Mouse (Mus musculus) forebrain, embryonic 14.5 days (tissue): ENCODE data around the gene Usp48. TPM values are rescaled to one million over a fixed set of nuclear protein-coding genes. Genes with fewer than 3 reads are reported as not detected.

Source experiments
- ATAC-seq: fragments of 200-750 bp; cut with Nextera tagmentation; 2 replicates; pipeline ENCODE4 v1.8.0; 2017; ENCODE audit warnings: mild to moderate bottlenecking, moderate library complexity
- DNase-seq: peaks from one replicate; pipeline ENCODE4 v3.0.0-alpha.2; 2015; ENCODE audit warnings: low spot score
- H3K27ac ChIP-seq: fragments of 300-500 bp; sonication (generic); 2 replicates; pipeline ENCODE4 v1.5.1; 2014; ENCODE audit warnings: low read depth, mild to moderate bottlenecking, control low read depth, low read length, moderate library complexity
- H3K27me3 ChIP-seq: fragments of 300-500 bp; sonication (generic); replicated peaks from 2 replicates; pipeline ENCODE4 v1.6.1; 2014; ENCODE audit warnings: low read length, control low read depth, mixed read lengths; ENCODE audit not compliant: control insufficient read depth, insufficient read depth
- H3K36me3 ChIP-seq: fragments of 300-500 bp; sonication (generic); 2 replicates; pipeline ENCODE4 v1.6.1; 2014; ENCODE audit warnings: low read length, control low read depth; ENCODE audit not compliant: control insufficient read depth, insufficient read depth
- H3K4me1 ChIP-seq: fragments of 300-500 bp; sonication (generic); 2 replicates; pipeline ENCODE4 v1.6.1; 2014; ENCODE audit warnings: antibody characterized with exemption, low read length, control low read depth; ENCODE audit not compliant: control insufficient read depth, insufficient read depth
- H3K4me2 ChIP-seq: fragments of 300-500 bp; sonication (generic); 2 replicates; pipeline ENCODE4 v1.6.1; 2014; ENCODE audit warnings: mild to moderate bottlenecking, control low read depth, low read length
- H3K4me3 ChIP-seq: fragments of 300-500 bp; sonication (generic); 2 replicates; pipeline ENCODE4 v1.5.1; 2014; ENCODE audit warnings: low read depth, low read length, control low read depth
- H3K9ac ChIP-seq: fragments of 300-500 bp; sonication (generic); 2 replicates; pipeline ENCODE4 v1.6.1; 2014; ENCODE audit warnings: mild to moderate bottlenecking, low read length, control low read depth, moderate library complexity
- H3K9me3 ChIP-seq: fragments of 300-500 bp; sonication (generic); replicated peaks from 2 replicates; pipeline ENCODE4 v1.6.1; 2016; ENCODE audit warnings: low read length, control low read depth, mixed read lengths; ENCODE audit not compliant: control insufficient read depth
- WGBS: fragments of 180-500 bp; shearing (Covaris S2); extraction: QIAGEN DNeasy Blood & Tissue Kit; methylation state at CpG from one replicate; pipeline ENCODE4 v1.1.7; 2014; 5-methylcytosine and 5-hydroxymethylcytosine counted together
- polyA plus RNA-seq: library from polyadenylated mRNA; unstranded; fragments of >200 nt; fragmentation: Nextera tagmentation; extraction: Ambion mirVana; gene quantifications from 2 replicates; pipeline ENCODE4 v1.2.1, GENCODE M21; 2014

Usp48 gene
- polyA plus RNA-seq, 1 experiment from 2014 or later, result 52.4 TPM

DNA sequence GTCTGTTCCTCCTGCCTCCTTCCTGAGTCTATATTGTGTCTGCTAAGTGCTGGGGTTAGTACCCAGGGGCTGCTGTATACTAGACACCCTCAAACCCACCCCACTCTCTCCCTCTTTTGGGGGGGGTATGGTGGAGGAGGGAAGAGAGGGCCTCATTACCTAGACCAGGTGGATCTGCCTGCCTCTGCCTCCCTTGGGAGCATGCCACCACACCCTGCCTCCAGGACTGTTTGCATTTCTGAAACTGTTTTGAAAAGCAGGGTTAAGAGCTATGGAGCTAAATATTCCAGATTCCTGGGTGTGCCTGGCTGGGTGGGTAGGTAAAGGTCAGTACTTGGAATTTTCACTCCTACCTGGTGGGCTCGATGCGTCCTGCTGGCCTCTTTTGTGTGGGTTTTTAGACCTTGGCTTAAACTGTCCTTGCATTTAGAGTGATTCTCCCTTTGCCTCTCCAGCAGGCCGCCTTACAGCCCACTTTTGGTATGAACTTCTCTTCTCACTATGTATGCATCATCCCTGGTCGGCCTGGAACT is 3.6 kb downstream of the Usp48 start:
- no peaks in the 10 kb centered on the region for H3K9me3 ChIP-seq
- WGBS, result 95% methylated on average over 4 of the region's 4 CpGs
- DNase-seq (no peak), ATAC-seq (no peak)
- no peaks in the 10 kb centered on the region for H3K27me3 ChIP-seq
- H3K36me3 ChIP-seq, result no peaks in the 10 kb centered on the region
- H3K27ac ChIP-seq, result no peak overlapping the region
- H3K4me3 ChIP-seq, result no peak overlapping the region
- no peak overlapping the region for H3K4me2 ChIP-seq
- H3K4me1 ChIP-seq, result peaks cover 14% of the 10 kb centered on the region
- no peak overlapping the region for H3K9ac ChIP-seq

DNA sequence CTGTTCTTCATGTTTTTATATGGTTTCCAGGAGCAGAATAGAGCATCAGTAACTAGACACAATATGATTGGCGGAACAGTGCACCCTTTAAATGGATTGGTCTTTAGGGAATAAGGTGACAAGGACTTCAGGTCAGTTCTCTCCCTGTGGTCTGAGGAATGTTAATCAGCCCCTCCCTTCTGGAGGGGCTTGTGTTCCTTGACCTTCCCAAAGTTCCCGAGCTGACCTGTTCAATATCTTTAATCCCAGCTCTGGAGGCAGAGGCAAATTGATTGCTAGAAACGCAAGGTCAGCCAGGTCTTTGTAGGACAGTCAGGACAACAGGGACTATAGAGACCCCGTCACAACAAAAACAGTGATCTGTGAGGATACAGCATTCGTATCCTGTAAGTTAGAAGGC is 5.0 kb downstream of the Usp48 start:
- no peak for ATAC-seq
- Histone ChIP-seq H3K27me3 (no peaks in the 10 kb centered on the region), H3K36me3 (no peaks in the 10 kb centered on the region), H3K9me3 (no peaks in the 10 kb centered on the region), H3K9ac (no peak overlapping the region), H3K27ac (no peak overlapping the region), H3K4me3 (no peak overlapping the region), H3K4me2 (no peak overlapping the region), H3K4me1 (peaks cover 14% of the 10 kb centered on the region)
- DNase-seq, result no peak
- 77% methylated on average over 5 of the region's 5 CpGs for WGBS

DNA sequence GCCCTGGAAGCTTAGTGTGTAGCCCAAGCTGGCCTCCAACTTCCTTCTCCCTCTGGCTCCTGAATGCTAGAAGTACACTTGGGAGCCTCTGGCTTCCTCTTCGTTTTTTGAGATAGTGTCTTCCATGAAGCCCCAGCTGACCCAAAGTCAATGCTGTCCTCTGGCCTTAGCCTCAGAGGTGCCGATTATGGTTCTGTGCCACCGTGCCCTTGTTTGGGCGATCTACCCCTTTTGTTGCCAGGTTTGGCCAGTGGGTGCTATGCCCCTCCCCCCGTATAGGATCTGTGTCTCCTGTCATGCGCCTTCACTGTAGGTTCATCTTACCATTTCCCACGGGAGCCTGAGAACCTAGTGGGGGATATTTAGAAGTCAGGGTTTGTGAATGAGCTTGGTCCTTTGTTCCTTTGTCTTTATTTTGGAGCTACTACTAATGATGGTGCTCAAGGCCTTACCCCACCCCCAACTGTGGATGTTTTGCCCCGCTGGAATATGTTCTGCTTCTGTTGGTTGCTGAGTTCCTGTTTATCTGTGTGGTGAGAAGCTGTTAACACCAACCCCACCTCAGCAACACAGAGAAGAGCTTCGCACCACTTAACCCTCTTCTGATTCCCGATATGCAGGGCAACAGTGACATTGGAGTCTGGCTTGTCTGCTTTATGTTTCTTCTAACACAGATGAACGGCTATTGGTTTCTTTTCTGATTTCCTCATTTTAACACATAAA is 10.1 kb downstream of the Usp48 start:
- H3K27ac ChIP-seq, result no peak overlapping the region
- WGBS, result 73% methylated on average over 11 of the region's 11 CpGs

DNA sequence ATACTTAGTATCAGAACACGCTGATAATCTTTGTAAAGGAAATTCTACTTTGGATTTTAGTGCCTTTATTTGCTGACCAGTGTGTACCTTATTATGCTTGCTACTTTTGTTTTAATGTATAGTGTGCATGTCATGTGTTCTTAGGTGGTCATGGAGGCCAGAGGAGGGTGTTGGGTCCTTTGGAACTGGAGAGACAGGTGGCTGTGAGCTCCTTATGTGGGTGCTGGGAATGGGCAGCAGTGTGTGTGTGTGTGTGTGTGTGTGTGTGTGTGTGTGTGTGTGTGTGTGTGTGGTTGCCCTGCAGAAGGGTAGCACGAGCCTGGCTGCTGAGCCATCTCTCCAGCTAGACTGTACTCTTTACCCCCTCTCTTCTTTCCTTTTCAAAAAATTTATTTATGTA is 13.5 kb downstream of the Usp48 start:
- H3K4me2 ChIP-seq, result no peak overlapping the region
- H3K4me3 ChIP-seq, result no peak overlapping the region
- H3K9me3 ChIP-seq, result no peaks in the 10 kb centered on the region
- H3K27ac ChIP-seq, result no peak overlapping the region
- DNase-seq (no peak), ATAC-seq (no peak)
- WGBS, result 88% methylated on average over 2 of the region's 2 CpGs
- H3K4me1 ChIP-seq, result no peaks in the 10 kb centered on the region
- H3K9ac ChIP-seq, result no peak overlapping the region
- H3K36me3 ChIP-seq, result peaks cover 70% of the 10 kb centered on the region
- no peaks in the 10 kb centered on the region for H3K27me3 ChIP-seq

More for the DNA sequence above, 10.1 kb downstream of the Usp48 start:
- DNase-seq (no peak), ATAC-seq (no peak)
- H3K27me3 ChIP-seq, result no peaks in the 10 kb centered on the region
- no peak overlapping the region for H3K4me2 ChIP-seq
- no peaks in the 10 kb centered on the region for H3K4me1 ChIP-seq
- no peaks in the 10 kb centered on the region for H3K9me3 ChIP-seq
- H3K9ac ChIP-seq, result no peak overlapping the region
- no peak overlapping the region for H3K4me3 ChIP-seq
- peaks cover 36% of the 10 kb centered on the region for H3K36me3 ChIP-seq

DNA sequence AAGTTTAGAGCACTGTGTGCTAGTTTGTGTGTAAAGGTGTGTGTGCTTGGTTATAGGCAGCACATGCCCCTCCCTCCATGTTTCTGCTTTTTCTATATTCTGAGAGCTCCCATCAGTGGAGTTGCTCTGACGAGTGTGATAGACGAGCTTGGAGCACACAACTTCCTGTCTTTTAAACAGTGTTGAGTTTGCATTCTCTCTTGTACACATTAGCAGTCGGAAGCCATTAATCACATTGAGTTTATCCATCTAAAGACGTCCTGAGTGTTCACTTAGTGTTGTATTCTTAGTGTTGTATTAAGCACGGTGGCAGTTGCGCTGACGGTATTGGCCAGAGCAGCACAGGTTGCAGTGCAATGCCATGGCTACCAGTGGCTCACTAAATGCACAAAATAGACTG is 15.7 kb downstream of the Usp48 start:
- 91% methylated on average over 7 of the region's 7 CpGs for WGBS
- DNase-seq, result no peak
- Histone ChIP-seq H3K9me3 (no peaks in the 10 kb centered on the region), H3K4me2 (no peak overlapping the region), H3K4me3 (no peak overlapping the region), H3K36me3 (peaks cover 92% of the 10 kb centered on the region), H3K27me3 (no peaks in the 10 kb centered on the region), H3K4me1 (no peaks in the 10 kb centered on the region), H3K9ac (no peak overlapping the region), H3K27ac (no peak overlapping the region)
- ATAC-seq, result no peak

DNA sequence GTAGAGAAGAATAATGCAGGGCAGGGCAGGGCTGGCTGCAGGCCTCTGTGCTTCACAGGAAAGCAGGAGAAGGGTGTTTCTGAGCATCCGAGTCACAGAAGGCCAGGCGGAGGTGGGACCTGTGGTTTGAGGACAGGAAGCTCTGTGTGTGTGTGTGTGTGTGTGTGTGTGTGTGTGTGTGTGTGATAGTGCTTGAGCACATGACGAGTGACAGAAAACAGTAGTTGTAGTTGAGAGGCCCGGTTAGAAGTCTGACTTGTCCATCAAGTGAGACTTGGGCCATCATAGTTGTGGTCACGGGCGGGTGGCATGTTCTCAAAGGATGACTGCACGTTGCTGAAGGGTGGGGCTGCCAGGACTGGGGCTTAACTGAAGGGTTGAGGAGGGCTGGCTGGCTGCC is 16.1 kb downstream of the Usp48 start:
- no peak for ATAC-seq
- no peak overlapping the region for H3K4me2 ChIP-seq
- no peak for DNase-seq
- H3K9me3 ChIP-seq, result no peaks in the 10 kb centered on the region
- H3K36me3 ChIP-seq, result peaks cover 93% of the 10 kb centered on the region
- H3K27ac ChIP-seq, result no peak overlapping the region
- H3K27me3 ChIP-seq, result no peaks in the 10 kb centered on the region
- WGBS, result 93% methylated on average over 7 of the region's 7 CpGs
- H3K9ac ChIP-seq, result no peak overlapping the region
- no peak overlapping the region for H3K4me3 ChIP-seq
- H3K4me1 ChIP-seq, result no peaks in the 10 kb centered on the region

DNA sequence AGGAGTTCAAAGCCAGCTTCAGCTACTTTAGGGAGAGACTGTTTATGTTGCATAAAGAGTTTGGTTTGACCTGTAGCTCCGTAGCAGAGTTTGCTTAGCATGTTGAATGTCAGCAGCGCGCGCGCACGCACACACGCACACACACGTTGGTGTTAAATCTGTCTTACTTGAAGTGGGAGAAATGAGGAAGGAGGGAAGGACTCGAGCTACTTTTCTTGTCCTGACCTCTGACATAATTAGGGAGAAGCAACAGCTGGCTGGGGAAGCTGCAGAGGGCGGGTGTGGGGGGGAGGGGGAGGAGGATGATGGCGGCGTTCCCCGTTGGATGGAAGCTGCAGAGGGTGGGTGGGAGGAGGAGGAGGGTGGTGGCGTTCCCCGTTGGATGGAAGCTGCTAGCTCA is 16.7 kb downstream of the Usp48 start:
- ATAC-seq (no peak), DNase-seq (no peak)
- WGBS, result 83% methylated on average over 15 of the region's 15 CpGs
- Histone ChIP-seq H3K9ac (no peak overlapping the region), H3K4me2 (no peak overlapping the region), H3K36me3 (peaks cover 94% of the 10 kb centered on the region), H3K27ac (no peak overlapping the region), H3K27me3 (no peaks in the 10 kb centered on the region), H3K4me3 (no peak overlapping the region), H3K9me3 (no peaks in the 10 kb centered on the region), H3K4me1 (no peaks in the 10 kb centered on the region)

DNA sequence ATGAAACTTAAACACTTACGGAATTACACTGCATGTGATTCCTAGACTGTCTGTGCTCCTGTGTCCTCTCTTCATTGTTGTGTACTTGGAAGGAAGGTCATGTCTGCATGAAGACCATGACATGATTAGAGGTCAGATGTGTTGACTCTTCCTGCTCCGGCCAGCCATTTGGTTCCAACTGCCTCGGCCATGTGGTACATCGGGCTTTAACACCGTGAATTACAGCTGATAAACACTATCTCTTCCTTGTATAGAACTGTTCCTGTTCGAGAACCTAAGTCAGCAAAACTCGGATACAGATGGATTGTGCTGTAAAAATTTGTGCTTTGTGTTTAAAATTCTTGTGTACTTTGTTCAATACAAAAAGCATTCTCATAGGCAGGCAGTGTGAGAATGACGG is 29.3 kb downstream of the Usp48 start:
- peaks cover 88% of the 10 kb centered on the region for H3K36me3 ChIP-seq
- ATAC-seq, result no peak

DNA sequence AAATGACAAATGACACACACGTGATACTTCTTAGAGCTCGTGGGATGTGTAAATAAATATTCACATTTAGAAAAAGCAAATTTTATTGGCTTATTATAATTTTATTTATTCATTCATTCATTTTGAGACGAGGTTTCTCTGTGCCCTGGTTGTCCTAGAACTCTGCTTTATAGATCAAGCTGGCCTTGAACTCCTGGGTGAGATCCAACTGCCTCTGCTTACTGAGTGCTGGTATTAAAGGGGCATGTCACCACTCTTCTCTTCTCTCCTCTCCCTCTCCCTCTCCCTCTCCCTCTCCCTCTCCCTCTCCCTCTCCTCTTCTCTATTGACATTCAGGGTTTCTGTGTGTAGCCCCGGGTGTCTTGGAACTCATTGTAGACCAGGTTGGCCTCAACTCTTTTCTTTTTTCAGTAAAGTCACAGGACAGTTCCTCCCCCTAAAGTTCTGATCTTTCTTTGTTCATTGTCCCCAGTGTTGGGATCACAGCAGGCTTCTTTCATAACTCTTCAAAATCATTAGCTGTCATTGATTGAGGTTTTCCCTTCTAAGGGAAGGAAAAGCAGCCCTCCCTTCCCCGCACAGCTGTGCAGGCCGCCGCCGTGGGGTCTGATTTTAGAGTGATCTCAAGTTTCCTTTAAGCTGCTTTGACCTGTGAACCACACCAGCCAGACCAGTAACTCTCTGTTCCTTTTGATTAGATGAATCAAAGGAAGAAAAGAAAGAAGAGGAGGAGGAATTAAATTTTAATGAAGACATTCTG is 34.1 kb downstream of the Usp48 start:
- DNase-seq (peak; percentile 17), ATAC-seq (no peak)
- H3K9ac ChIP-seq, result no peak overlapping the region
- no peak overlapping the region for H3K4me2 ChIP-seq
- WGBS, result 37% methylated on average over 8 of the region's 8 CpGs
- H3K27me3 ChIP-seq, result no peaks in the 10 kb centered on the region
- no peaks in the 10 kb centered on the region for H3K9me3 ChIP-seq
- peaks cover 91% of the 10 kb centered on the region for H3K36me3 ChIP-seq
- no peak overlapping the region for H3K27ac ChIP-seq
- no peaks in the 10 kb centered on the region for H3K4me1 ChIP-seq
- no peak overlapping the region for H3K4me3 ChIP-seq

More for the DNA sequence above, 29.3 kb downstream of the Usp48 start:
- no peak for DNase-seq
- Histone ChIP-seq H3K27me3 (no peaks in the 10 kb centered on the region), H3K27ac (no peak overlapping the region), H3K9ac (no peak overlapping the region), H3K4me3 (no peak overlapping the region), H3K4me1 (no peaks in the 10 kb centered on the region), H3K4me2 (no peak overlapping the region), H3K9me3 (no peaks in the 10 kb centered on the region)
- WGBS, result 92% methylated on average over 8 of the region's 8 CpGs
